Mouse (Mus musculus) megakaryocyte-erythroid progenitor cell, adult 5-6 weeks (primary cell): ENCODE results near the gene Irf2bp2. TPM values are rescaled to one million over a fixed set of nuclear protein-coding genes. Genes with fewer than 3 reads are reported as not detected.

Source experiments
- ATAC-seq: replicated peaks from 2 replicates; pipeline ENCODE4 v1.8.0; 2016; ENCODE audit warnings: mild to moderate bottlenecking, inconsistent platforms; ENCODE audit not compliant: severe bottlenecking, poor library complexity, low FRiP score, low TSS enrichment
- total RNA-seq, 2 experiments: library from RNA; stranded (forward) in 1 of 2; stranded (reverse) in 1 of 2; fragments of 200-1000, 215-1000 nt in 1 of 2; fragments of >200 nt in 1 of 2; fragmentation: Nextera tagmentation in 1 of 2; gene quantifications; 2 replicates each; pipeline ENCODE4 v1.2.3; 2014 to 2017

Gene Irf2bp2
- total RNA-seq, 2 experiments from 2014 or later: 44.1 to 45.8 TPM

DNA sequence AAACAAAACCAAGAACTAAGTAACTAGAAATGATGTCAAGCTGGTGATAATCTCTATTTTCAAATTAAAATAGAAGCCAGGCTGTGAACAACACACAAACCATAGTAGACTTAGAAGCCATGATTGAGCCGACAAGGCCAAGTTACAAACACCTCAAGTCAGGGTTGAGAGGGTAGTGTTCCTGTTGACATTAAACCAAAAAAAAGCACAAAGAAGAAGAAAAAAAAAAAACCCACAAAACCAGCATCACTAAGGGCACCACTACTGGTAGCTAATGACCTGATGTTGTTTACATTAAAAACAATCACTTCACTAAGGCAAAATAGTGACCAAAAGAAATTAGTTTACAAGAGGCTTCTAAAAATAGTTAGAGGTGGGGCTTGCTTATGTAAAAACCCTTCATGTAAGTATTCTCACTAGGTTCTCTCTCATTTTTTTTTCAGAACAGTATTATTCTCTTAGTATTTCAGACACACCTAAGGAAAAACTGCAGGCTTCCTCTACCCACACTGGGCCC is 4.2 kb downstream of the Irf2bp2 start:
- no peak for ATAC-seq

DNA sequence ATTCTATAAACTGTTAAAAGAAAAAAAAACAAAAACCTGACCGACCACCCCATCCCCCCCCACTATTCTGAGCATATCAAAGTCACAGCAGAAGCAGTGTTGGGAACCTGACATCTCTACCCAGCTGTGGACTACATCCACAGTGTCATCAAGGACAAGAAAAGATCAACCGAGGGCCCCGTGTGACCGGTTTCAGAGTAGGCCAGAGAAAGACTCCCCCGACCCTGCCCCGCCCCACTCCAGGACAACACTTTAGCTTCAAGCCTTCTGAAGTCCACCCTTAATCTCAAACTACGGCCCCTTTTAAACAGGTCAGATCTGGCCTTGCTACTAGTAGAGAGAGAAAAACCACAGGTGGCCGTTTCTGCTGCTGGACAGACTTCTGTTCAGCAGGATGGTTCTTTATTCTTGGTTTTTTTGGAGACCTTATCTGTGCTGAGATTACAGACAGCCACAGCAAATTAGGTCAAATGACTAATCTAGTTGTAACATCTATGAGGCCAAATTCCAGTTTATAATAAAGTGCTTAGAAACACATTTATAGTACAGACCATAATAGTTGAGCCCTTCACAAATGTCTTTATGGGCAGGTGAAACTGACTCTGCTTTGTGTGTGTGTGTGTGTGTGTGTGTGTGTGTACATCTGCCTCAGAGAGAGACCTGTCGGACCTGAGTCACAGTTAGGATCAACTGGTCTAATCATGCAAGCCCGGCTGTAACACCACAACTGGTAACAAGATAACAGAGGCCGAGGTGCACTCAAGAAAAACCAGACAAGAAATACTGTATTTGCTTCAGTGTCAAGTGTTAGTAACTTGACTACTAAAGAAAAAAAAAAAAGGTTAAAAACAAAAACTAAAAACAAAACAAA is 4.9 kb downstream of the Irf2bp2 start:
- peak; percentile 36 for ATAC-seq

DNA sequence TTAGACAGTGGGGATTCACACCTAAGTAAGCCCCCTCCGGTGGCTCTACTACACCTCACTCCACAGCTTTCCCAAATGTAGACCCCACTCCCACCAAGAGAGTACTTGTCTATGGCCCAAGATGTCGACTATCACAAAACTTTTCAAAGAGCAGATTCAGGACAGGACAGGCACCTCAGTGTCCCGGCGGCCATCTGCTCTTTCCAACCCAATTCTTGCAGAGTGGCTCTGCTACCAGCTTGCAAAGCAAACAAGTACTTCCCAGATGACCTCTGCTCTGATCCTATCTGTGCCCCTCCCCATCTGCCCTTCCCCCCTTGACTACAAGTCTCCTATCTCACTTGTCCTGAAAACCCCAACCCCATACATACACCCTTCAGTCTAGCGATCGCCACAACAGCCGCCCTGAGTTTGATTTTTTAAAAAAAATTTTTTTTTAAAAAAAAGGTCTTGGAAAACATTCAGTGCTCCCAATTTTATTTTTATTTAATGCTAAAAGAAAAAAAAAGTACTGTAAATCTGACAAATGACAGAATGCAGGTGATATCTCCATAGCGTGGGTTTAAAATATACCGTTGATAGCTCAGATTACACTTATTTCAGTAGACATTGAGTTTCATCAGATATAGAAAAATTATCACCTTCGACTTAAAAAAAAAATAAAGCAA is 5.8 kb downstream of the Irf2bp2 start:
- ATAC-seq: no peak

DNA sequence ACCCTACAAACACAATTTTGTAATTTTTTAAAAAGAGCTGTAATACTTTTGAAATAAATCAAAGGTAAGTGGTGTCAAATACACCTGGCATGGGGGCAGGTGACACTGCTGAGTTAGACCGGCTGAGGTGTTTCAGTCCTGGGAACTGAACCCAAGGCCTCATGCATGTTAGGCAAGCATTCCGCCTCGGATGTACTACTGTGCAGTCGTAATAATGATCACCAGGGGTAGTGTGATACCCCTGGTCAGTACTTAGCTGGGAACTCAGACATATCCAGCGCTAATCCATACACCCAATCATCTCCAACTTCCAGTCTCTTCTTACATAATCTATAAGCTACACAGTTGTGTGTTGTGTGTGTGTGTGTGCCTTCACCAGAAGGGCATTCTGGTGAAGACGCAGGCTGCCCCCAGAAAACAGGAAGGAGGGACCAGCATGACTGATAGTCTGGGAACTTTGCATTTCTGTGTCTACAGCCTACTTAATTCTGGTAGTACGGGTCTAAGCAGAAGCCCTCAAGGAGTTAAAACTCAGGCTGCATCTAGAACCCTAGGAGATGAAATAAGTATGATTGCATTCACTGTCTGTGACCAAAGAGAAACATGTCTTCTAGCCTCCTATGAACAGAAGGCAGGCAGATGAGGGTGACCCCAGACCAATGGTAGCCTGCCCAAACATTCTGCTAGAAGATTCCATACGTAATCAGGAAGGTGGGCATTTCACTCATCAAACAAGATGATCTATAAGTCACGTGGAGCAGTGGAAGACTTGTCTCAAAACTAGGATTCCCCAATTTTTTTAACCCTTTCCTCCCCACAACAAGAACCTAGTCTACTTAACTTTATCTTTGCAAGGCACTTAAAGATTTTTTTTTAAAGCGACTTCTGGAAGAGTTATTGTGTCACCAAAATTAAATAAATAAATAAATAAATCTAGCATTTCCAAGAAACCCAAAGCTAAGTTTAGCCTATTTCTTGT is 6.9 kb downstream of the Irf2bp2 start:
- no peak for ATAC-seq

DNA sequence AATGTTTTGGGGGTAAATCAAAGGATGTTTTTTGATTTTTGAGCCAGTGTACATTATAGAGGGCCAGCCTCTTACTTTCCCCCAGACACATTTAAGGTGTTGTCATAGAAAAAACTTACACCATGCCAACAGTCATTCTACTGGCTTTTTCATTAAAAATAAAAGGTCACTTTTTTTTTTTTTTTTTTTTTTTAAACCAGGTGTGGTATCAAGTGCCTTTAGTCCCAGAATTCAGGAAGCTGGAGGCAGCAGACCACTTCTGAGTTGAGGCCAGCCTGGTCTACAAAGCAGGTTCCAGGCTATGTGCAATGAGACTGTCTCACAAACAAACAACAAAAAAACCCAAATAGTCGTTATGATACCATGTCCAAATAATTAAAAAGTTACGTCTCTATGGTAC is 7.7 kb downstream of the Irf2bp2 start:
- no peak for ATAC-seq

DNA sequence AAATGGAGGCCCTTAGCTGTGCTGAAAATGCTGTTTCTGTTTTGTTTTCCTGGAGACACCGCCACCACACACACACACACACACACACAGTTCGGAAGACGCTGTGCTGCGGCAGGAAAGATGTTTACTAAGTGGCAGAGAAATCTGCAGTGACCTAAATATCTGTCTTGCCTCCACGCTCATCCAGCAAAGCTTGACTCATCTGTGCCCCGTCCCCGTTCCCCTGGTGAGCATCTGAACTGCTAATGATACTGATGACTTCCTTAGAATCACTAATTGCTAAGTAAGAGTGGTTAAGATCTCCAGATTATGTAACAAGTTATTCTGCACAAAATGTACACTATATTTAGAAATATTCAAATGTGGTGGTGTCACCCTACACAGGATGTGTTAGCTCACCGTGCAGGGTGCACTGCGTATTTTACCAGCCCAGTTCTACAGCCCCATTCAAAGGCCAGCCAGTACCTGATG is 8.2 kb downstream of the Irf2bp2 start:
- no peak for ATAC-seq

DNA sequence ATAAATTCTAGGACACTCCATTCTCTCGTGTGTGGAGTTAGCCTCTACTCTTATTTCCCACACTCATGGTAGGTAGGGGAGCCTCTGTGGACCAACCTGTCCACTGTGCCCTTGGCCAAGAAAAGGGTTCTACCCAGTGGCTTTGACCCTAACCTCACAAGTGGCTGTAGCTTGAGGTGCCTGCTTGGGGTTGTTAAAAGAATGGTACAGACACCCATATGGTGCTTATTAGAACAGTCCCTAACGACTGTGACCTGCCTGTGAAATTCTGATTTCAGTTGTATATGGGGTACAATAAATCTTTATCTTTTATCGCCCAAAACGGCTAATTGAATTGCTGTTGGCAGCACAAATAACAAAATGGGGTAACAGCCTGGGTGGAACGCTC is 8.9 kb downstream of the Irf2bp2 start:
- no peak; the same call in 1 of the 2 replicates for ATAC-seq

DNA sequence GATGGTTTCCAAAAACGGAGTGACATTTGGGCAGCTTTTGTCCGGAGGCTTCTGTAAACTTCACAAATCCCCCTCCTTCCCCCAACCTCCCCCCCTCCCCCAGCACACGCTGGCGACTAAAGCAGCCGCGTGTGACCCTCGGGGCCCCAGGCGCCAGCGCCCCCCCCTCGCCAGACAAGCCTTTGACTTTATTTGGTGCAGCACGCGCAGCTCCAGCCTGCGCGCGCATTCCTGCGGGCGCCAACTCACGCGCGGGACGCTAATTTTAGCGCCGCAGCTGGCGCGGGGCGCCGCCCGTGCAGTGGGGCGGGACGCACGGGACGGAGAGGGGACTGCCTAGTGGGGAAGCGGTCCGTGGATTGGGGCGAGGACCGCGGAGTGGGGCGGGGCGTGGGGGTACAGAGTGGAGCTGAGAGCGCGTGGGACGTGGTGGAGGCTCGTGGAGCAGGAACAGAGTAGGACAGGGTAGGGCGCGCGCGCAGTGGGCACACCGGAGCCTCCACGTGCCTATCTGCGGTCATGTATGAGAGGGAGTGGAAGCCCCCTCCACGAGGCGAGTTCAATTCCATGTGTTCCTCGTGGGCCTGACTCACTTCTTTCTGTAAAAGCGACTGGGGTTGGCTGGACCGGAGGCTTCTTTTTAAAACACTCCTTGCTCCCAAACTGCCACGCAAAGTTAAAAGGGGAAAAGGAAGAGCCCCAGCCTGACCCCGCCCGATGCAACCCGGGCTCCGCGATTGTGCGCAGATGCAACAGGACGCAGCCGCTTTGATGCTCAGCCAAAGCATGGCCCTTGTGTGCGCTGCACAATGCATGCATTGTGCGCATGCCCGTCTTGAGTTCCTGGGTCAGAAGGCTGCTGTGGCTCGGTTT is 9.6 kb downstream of the Irf2bp2 start:
- ATAC-seq: peak; percentile 54

DNA sequence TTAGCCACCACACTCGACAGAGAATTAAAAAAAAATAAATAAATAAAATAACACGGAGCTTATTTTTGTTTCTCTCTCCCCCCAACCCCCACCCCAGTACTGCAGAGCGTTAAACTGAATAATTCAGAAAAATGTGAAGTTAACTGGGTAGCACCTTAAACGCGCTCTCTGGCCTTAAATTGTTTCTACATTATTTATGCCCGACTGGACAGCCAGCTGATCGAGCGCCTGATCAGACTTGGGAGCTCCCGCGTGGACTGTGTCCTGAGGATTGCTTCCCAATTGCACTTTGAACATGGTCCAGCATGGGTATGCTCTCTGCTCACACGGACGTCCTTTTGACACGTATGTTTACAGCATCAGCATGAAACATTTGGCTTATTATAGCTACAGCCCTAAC is 10.3 kb downstream of the Irf2bp2 start:
- no peak for ATAC-seq

DNA sequence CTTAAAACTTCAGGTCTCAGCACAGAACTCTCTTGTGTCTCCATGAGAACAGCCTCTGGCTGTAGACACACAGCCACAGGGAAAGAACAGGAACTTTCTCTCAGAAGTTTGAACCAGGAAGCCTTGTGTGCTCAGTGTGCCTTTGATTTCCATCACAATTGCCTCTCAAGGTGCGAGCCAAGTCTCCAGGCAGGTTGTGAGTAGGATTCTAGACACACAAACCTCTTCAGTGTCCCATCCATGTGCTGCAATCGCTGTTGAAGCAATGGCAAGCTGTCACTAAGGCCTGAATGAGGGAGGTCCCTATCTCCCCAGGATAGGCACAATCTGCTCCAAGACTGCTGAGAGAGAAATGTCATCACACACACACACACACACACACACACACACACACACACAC is 10.8 kb downstream of the Irf2bp2 start:
- no peak for ATAC-seq

DNA sequence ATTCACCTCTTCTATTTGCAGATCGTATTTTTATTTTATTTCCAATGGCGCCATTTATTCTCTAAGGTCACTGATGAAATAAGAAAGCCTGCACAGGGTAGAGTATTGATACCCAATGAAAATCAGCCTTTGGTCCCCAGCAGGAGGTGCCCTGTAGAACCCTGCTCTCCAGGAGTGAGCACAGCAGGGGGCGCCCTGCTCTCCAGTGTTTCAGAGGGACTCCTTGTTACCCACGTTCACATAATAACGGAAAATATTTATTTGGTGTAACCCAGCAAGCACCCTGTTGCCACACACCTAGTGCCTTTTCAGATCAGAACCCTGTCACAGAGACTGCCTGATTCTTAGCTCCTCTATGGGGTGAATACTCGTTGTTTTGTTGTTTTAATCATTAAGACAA is 11.3 kb downstream of the Irf2bp2 start:
- peak; percentile 54 for ATAC-seq

DNA sequence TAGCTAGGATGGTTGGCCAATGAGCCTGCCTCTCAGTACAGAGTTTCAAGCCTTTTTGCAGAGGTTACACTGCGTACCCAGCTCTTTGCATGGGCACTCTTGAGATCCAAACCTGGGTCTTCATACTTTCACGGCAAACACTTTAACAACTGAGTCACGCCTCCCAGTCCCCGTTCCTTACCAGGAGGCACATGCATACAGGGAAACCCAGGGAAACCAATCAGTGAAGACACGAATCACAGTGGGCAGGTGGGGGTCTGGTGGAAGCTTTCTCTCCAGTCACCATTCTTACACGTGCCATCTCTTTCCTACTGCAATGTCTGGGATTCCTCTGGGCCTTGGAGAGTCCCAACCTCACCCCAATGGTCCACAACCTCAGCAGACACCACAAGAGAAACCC is 12.1 kb downstream of the Irf2bp2 start:
- ATAC-seq: no peak

DNA sequence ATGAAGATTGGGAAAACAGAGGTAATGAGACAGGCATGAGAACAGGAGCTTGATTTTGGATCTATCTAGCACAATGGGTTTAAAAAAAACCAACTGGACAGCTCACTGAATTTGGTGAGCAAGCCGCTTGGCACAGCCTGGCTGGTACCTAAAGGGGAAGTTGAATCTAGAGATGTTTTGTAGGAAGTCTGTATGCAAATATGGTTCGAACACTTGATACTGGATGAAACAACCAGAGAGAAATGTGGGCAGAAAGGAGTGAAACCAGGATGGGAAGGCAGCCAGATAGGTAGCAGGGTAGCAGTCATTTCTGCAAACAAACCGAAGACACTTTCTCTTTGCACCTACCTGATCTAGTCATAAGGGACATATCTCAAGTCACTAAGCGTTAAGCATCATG is 13.0 kb downstream of the Irf2bp2 start:
- no peak for ATAC-seq

DNA sequence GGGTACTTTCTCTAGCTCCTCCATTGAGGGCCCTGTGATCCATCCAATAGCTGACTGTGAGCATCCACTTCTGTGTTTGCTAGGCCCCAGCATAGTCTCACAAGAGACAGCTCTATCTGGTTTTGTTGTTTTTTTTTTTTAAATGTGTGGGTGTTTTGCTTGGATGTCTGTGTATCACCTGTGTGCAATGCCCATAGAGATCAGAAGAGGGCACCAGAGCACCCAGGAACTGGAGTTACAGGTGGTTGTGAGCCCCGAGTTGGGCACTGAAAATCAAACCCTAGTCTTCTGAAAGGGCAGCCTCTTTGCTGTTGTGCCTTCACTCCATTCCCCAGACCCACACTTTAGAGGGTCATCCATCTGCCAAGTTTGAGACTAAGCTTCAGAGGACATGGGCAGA is 13.7 kb downstream of the Irf2bp2 start:
- no peak for ATAC-seq

DNA sequence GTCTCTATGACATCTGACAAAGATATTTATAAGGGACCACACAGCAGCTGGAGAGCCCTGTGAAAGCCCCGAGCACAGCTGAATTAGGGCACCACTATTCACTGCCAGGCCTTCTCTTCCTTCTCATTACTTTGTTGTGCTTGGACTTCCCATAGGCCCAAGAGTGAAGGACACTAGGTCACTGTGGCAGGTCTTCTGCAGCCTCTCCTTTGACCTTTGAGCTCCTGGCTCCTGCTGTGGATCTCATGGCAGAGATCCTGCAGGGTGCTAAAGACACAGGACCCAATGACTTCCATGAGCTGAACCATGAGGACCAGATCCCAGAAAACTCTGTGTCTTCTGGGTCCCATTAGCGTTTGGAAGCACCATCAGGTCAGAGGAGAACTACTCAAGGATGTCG is 15.1 kb downstream of the Irf2bp2 start:
- ATAC-seq: no peak

DNA sequence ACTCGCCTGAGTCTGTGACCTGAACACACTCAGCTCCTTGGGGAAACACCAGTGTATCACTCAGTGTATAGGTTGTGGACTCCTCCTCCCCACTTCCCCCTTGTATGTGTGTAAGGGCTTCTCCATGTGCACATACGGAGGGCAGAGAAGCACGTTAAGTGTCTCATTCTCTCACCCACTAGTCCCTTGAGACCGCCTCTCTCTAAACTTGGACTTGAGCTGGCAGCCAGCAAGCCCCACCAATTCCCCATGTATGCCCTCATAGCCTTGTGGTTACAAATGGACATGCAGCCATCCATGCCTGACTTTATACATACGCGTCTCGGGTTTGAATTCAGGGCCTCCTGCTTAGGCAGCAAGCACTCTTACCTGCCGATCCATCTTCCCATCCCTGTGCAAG is 16.9 kb downstream of the Irf2bp2 start:
- ATAC-seq: no peak

DNA sequence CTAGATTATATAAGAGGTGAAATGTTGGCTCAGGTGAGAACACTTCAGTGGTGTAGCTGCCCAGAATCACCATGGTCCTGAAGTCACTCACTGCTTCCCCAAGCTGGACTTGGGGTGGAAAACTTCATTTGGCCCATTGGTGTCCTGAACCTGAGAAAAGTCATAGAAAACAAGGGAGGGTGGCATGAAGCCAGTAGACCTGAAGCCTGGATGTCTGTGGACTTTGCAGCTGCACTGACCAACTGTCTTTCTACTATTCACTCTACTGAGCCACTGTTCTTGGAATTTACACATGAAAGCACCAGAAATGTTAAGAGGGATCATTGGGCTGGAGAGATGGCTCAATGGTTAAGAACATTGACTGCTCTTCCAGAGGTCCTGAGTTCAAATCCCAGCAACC is 17.7 kb downstream of the Irf2bp2 start:
- ATAC-seq: no peak

DNA sequence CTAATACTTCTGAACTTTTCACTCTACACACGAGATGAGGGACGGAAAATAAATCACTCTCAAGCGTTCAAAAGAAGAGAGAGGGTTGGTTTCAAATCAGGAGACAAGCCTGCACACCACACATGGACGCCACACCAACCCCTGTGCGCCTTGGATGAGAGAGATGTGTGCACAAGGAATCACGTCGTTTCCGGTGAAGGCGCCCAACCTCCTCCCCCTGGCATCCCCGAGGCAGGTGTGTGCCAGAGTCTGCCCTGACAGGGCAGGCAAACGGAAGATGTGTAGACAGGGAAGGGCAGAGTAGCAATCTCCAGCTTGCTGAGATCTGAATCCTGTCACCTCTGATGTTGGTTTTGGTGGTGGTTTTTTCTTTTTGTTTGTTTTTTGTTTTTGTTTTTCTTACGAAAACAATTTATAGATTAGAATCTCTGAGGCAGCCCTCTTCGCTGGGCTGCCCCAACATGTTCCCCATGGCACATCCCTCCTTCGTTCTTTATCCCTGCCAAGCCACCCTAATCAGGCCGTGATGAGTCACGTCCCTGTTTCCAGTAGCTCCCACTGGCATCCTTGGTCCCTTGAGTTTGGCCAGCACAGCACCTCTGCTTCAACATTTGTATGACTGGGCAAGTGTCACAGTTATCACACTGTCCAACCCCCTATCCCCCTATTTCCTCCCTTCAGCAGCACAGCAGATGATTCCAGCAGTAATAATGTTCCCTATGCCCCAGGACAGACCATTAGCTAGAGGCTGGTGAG is 18.7 kb downstream of the Irf2bp2 start:
- ATAC-seq: no peak
